ENCODE assay signal across 8 mouse cellular contexts in the genomic region with DNA sequence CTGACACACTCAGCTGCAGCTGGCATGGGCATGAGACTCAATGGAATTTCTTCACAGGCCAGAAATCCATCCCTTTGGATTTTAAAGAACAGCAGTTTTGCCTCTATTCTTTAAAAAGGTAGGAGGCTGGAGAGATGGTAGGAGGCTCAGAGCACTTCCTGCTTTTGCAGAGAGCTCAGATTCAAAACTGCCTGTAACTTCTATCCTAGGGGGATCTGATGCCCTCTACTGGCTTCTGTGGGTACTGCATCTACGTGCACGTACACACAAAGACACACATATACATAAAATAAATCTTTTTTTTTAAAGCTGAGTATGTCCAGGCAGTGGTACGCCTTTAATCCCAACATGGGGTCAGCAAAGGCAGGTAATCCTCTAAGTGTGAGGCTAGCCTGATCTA. TPM values are rescaled to one million over a fixed set of nuclear protein-coding genes. Genes with fewer than 3 reads are reported as not detected.
A peak's percentile ranks its signal among the peaks of the same experiment; 100 is the strongest.
DNase-seq lines count a peak whose midpoint lies in the region; ATAC-seq and TF ChIP-seq lines count a peak whose summit lies in the region.

No protein-coding gene starts in this region.

- TF ChIP-seq POLR2A in testis, adult 2 months (IDR thresholded peaks at IDR 0.05; ENCODE audit: control insufficient read depth, low read depth, low read length): no peak

- no peak for ATAC-seq in embryonic facial prominence, embryonic 15.5 days (ENCODE audit: insufficient number of reproducible peaks, low FRiP score, low TSS enrichment, low read depth)
- no peak for ATAC-seq in hindbrain, embryonic 16.5 days
- no peak for ATAC-seq in erythroblast, adult 5-6 weeks (replicated peaks; ENCODE audit: low FRiP score, poor library complexity, severe bottlenecking)

- H3K36me3 ChIP-seq in embryonic facial prominence, embryonic 15.5 days: no peaks in the 10 kb centered on the region
- no peaks in the 10 kb centered on the region for H3K36me3 ChIP-seq in hindbrain, embryonic 16.5 days (ENCODE audit: control insufficient read depth, insufficient read depth, low read length)
- H3K36me3 ChIP-seq in midbrain, embryonic 10.5 days: peaks cover 40% of the 10 kb centered on the region
- H3K36me3 ChIP-seq in testis, adult 2 months (ENCODE audit: control insufficient read depth, insufficient read depth, low read length): no peaks in the 10 kb centered on the region

- TF ChIP-seq CTCF in testis, adult 2 months (IDR thresholded peaks at IDR 0.05; ENCODE audit: control insufficient read depth, insufficient read depth, insufficient replicate concordance, low read depth, low read length): no peak

- no peak overlapping the region for H3K4me3 ChIP-seq in embryonic facial prominence, embryonic 15.5 days (replicated peaks)
- no peak overlapping the region for H3K4me3 ChIP-seq in hindbrain, embryonic 16.5 days (ENCODE audit: low read length)
- no peak overlapping the region for H3K4me3 ChIP-seq in midbrain, embryonic 10.5 days
- no peak overlapping the region for H3K4me3 ChIP-seq in testis, adult 2 months (ENCODE audit: control insufficient read depth, low read depth, low read length)

- no peak overlapping the region for H3K9ac ChIP-seq in embryonic facial prominence, embryonic 15.5 days
- H3K9ac ChIP-seq in hindbrain, embryonic 16.5 days (ENCODE audit: low read depth, low read length): no peak overlapping the region

- no peak overlapping the region for H3K4me2 ChIP-seq in embryonic facial prominence, embryonic 15.5 days (replicated peaks)
- H3K4me2 ChIP-seq in hindbrain, embryonic 16.5 days (ENCODE audit: low read length): no peak overlapping the region

- 88% methylated on average over 3 of the region's 3 CpGs for WGBS in embryonic facial prominence, embryonic 15.5 days
- WGBS in hindbrain, embryonic 16.5 days: 72% methylated on average over 3 of the region's 3 CpGs
- 79% methylated on average over 3 of the region's 3 CpGs for WGBS in midbrain, embryonic 10.5 days

- H3K9me3 ChIP-seq in embryonic facial prominence, embryonic 15.5 days (replicated peaks): no peaks in the 10 kb centered on the region
- no peaks in the 10 kb centered on the region for H3K9me3 ChIP-seq in hindbrain, embryonic 16.5 days (ENCODE audit: control insufficient read depth, low read length)
- no peaks in the 10 kb centered on the region for H3K9me3 ChIP-seq in midbrain, embryonic 10.5 days (replicated peaks)

- no peaks in the 10 kb centered on the region for H3K27me3 ChIP-seq in embryonic facial prominence, embryonic 15.5 days
- no peaks in the 10 kb centered on the region for H3K27me3 ChIP-seq in hindbrain, embryonic 16.5 days (replicated peaks; ENCODE audit: control insufficient read depth, insufficient read depth, low read length)
- H3K27me3 ChIP-seq in midbrain, embryonic 10.5 days (ENCODE audit: low read depth, poor library complexity, severe bottlenecking): no peaks in the 10 kb centered on the region
- H3K27me3 ChIP-seq in testis, adult 2 months (ENCODE audit: control insufficient read depth, insufficient read depth, low read length): no peaks in the 10 kb centered on the region

- peak; percentile 33 for DNase-seq in gastrocnemius, adult 18-20 months (ENCODE audit: low spot score)
- no peak for DNase-seq in gastrocnemius, postnatal 25 days
- DNase-seq in 416B (ENCODE audit: low read depth): peak; percentile 3
- peak; percentile 62 for DNase-seq in midbrain, embryonic 10.5 days (ENCODE audit: low spot score)

- H3K4me1 ChIP-seq in embryonic facial prominence, embryonic 15.5 days: peaks cover 22% of the 10 kb centered on the region
- peaks cover 9% of the 10 kb centered on the region for H3K4me1 ChIP-seq in hindbrain, embryonic 16.5 days (ENCODE audit: control insufficient read depth, insufficient read depth, low read depth, low read length)
- H3K4me1 ChIP-seq in midbrain, embryonic 10.5 days: peaks cover 27% of the 10 kb centered on the region
- no peaks in the 10 kb centered on the region for H3K4me1 ChIP-seq in testis, adult 2 months (ENCODE audit: control insufficient read depth, insufficient read depth, low read length)

- peak overlapping the region; percentile 70 for H3K27ac ChIP-seq in embryonic facial prominence, embryonic 15.5 days (replicated peaks)
- peak overlapping the region; percentile 24; the same call in 1 of the 2 replicates for H3K27ac ChIP-seq in hindbrain, embryonic 16.5 days (ENCODE audit: low read depth, low read length)
- H3K27ac ChIP-seq in midbrain, embryonic 10.5 days (replicated peaks): peak overlapping the region; percentile 87
- peak overlapping the region; percentile 67 for H3K27ac ChIP-seq in testis, adult 2 months (ENCODE audit: control insufficient read depth, insufficient read depth, low read depth, low read length)

RNA-seq across cellular contexts. Expression of a gene that starts 19.2 kb away (rescaled TPM):
- total RNA-seq in gastrocnemius, adult 18-20 months (2021): 1 to 10 TPM; 4.7 to 5.2 TPM
- total RNA-seq in gastrocnemius, postnatal 25 days (2021): 10 to 100 TPM in 1 of 2 experiments, 1 to 10 TPM in 1; 9.5 to 11.5 TPM
- polyA plus RNA-seq in embryonic facial prominence, embryonic 15.5 days (2015; fragmentation: Nextera tagmentation; extraction: Ambion mirVana): 43.8 and 45.7 TPM in 2 replicates
- 46.9 and 51.6 TPM in 2 replicates for polyA plus RNA-seq in hindbrain, embryonic 16.5 days (2015; fragmentation: Nextera tagmentation; extraction: Ambion mirVana)
- polyA plus RNA-seq in midbrain, embryonic 10.5 days (2016; fragmentation: Nextera tagmentation; extraction: Ambion mirVana): 79.5 and 108 TPM in 2 replicates
- 1.3 and 2.0 TPM in 2 replicates for polyA plus RNA-seq in testis, adult 2 months (2012; rRNA removed)
- 0.84 TPM in 1 of 2 replicates, not detected in the other for total RNA-seq in erythroblast, adult 5-6 weeks (2015; ENCODE audit: low replicate concordance)
- 0.42 TPM in 1 of 2 replicates, not detected in the other for total RNA-seq in erythroblast, adult 5-6 weeks (2017; ENCODE audit: low replicate concordance)

Comparison
In these comparisons a context has a peak if more than half of its experiments do, and no peak if none do; other contexts are left out.
1. H3K27ac ChIP-seq: peak in every context shown above with its lines; median percentile 87 in midbrain, embryonic 10.5 days; 70 in embryonic facial prominence, embryonic 15.5 days; 67 in testis, adult 2 months; 24 in hindbrain, embryonic 16.5 days.
2. RNA of a gene that starts 19.2 kb away (polyA plus RNA-seq): 79.5 to 108 TPM in midbrain, embryonic 10.5 days, 46.9 to 51.6 TPM in hindbrain, embryonic 16.5 days and 43.8 to 45.7 TPM in embryonic facial prominence, embryonic 15.5 days; 1.3 to 2.0 TPM in testis, adult 2 months; every median in the first group is over 10 times any median in the second.